Comparison of ENCODE assay signal across 28 mouse cellular contexts in genomic region chr16:30895021-30895420, GRCm38 (mm10).
"Had no signal": no experiment of that assay in that cellular context is flagged by ENCODE, and none has a peak within 500 bp of the region (broad histone marks: within the 10 kb centered on the region; RNA-seq: fewer than 3 reads in every experiment).

No protein-coding gene starts in this region.

- H3K9me3 ChIP-seq: limb, embryonic 10.5 days; limb, embryonic 12.5 days; limb, embryonic 13.5 days; limb, embryonic 15.5 days; liver, embryonic 13.5 days; liver, embryonic 15.5 days; lung, embryonic 15.5 days; midbrain, embryonic 12.5 days; midbrain, embryonic 13.5 days; midbrain, embryonic 15.5 days had no signal

- H3K4me3 ChIP-seq: limb, embryonic 10.5 days; limb, embryonic 12.5 days; limb, embryonic 13.5 days; limb, embryonic 15.5 days; liver, embryonic 12.5 days; liver, embryonic 13.5 days; liver, embryonic 15.5 days; lung, embryonic 15.5 days; megakaryocyte, embryonic 14.5 days; midbrain, embryonic 10.5 days; midbrain, embryonic 12.5 days; midbrain, embryonic 13.5 days; midbrain, embryonic 15.5 days; myocyte; neural tube, embryonic 12.5 days had no signal

- H3K27me3 ChIP-seq: limb, embryonic 12.5 days; limb, embryonic 13.5 days; limb, embryonic 15.5 days; liver, embryonic 12.5 days; liver, embryonic 13.5 days; liver, embryonic 15.5 days; lung, embryonic 15.5 days; midbrain, embryonic 12.5 days; midbrain, embryonic 13.5 days; midbrain, embryonic 15.5 days; neural tube, embryonic 12.5 days had no signal

- H3K9ac ChIP-seq: limb, embryonic 12.5 days; limb, embryonic 13.5 days; limb, embryonic 15.5 days; liver, embryonic 12.5 days; liver, embryonic 13.5 days; liver, embryonic 14.5 days; liver, embryonic 15.5 days; liver, postnatal 0 days; lung, embryonic 14.5 days; lung, embryonic 15.5 days; midbrain, embryonic 12.5 days; midbrain, embryonic 13.5 days; midbrain, embryonic 15.5 days; neural tube, embryonic 12.5 days had no signal

- DNase-seq: left cerebral cortex, postnatal 4 days; liver; liver, embryonic 13.5 days; liver, postnatal 0 days; lung, adult 18-20 months; lung, adult 2 months; lung, embryonic 14.5 days; lung, postnatal 10 days; lung, postnatal 14 days; lung, postnatal 36 days; lung, postnatal 4 days; midbrain, embryonic 14.5 days had no signal

- H3K36me3 ChIP-seq: limb, embryonic 10.5 days; limb, embryonic 12.5 days; limb, embryonic 13.5 days; limb, embryonic 15.5 days; liver, embryonic 12.5 days; liver, embryonic 13.5 days; liver, embryonic 15.5 days; lung, embryonic 15.5 days; midbrain, embryonic 10.5 days; midbrain, embryonic 12.5 days; midbrain, embryonic 13.5 days; midbrain, embryonic 15.5 days; neural tube, embryonic 12.5 days had no signal

- H3K27ac ChIP-seq: limb, embryonic 10.5 days; limb, embryonic 12.5 days; limb, embryonic 13.5 days; limb, embryonic 15.5 days; liver, embryonic 12.5 days; liver, embryonic 13.5 days; liver, embryonic 14.5 days; liver, embryonic 15.5 days; lung, embryonic 15.5 days; macrophage; midbrain, embryonic 10.5 days; midbrain, embryonic 12.5 days; midbrain, embryonic 13.5 days; midbrain, embryonic 15.5 days; neural tube, embryonic 12.5 days had no signal

- H3K4me1 ChIP-seq: limb, embryonic 10.5 days; limb, embryonic 12.5 days; limb, embryonic 13.5 days; limb, embryonic 15.5 days; liver, embryonic 12.5 days; liver, embryonic 13.5 days; liver, embryonic 15.5 days; lung, embryonic 15.5 days; megakaryocyte, embryonic 14.5 days; midbrain, embryonic 10.5 days; midbrain, embryonic 12.5 days; midbrain, embryonic 13.5 days; midbrain, embryonic 15.5 days; neural tube, embryonic 12.5 days had no signal
